ENCODE assay signal across 19 mouse cellular contexts in the genomic region with DNA sequence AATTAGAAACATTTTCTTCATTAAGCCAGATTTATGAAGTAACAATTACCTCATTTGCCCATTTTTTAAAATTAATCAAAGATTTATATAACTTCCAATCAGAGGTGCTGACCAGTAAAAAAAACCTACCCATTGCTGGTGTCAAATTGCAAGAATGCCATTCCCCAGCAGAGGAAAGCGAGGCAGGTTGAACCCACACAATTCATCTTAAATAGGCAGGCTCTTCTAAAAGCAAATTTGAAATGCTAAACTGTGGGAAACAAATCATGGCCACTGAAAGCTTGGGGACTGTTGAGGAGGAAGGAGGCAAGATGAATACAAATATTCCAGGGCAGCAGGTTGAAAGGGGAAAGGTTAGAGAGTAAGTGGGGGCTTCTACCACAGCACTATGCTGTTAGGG.
"Had no signal": no experiment of that assay in that cellular context is flagged by ENCODE, and none has a peak within 500 bp of the region (broad histone marks: within the 10 kb centered on the region; RNA-seq: fewer than 3 reads in every experiment).

No protein-coding gene starts in this region.

- H3K9me3 ChIP-seq: lung, embryonic 15.5 days; midbrain, embryonic 10.5 days; midbrain, embryonic 15.5 days; neural tube, embryonic 13.5 days; neural tube, embryonic 15.5 days had no signal

- H3K4me2 ChIP-seq: lung, embryonic 15.5 days; midbrain, embryonic 13.5 days; midbrain, embryonic 15.5 days; neural tube, embryonic 13.5 days; neural tube, embryonic 15.5 days had no signal

- H3K27ac ChIP-seq: lung, embryonic 15.5 days; midbrain, embryonic 10.5 days; midbrain, embryonic 13.5 days; midbrain, embryonic 15.5 days; neural tube, embryonic 13.5 days; neural tube, embryonic 15.5 days had no signal

- H3K4me3 ChIP-seq: lung, embryonic 15.5 days; midbrain, embryonic 10.5 days; midbrain, embryonic 13.5 days; midbrain, embryonic 15.5 days; myocyte; neural tube, embryonic 13.5 days; neural tube, embryonic 15.5 days had no signal

- H3K4me1 ChIP-seq: midbrain, embryonic 13.5 days had no signal

- H3K27me3 ChIP-seq: lung, embryonic 15.5 days; midbrain, embryonic 13.5 days; midbrain, embryonic 15.5 days; neural tube, embryonic 13.5 days; neural tube, embryonic 15.5 days had no signal

- DNase-seq: liver, postnatal 0 days; lung, adult 2 months; lung, postnatal 4 days; retina, postnatal 1 day; right cerebral cortex, adult 18-20 months; right cerebral cortex, postnatal 25 days; right cerebral cortex, postnatal 4 days; spleen, adult 18-20 months; thymus, adult 18-20 months; thymus, postnatal 14 days; thymus, postnatal 36 days had no signal

- ATAC-seq: liver, postnatal 0 days; lung, postnatal 0 days; midbrain, embryonic 13.5 days; midbrain, embryonic 15.5 days had no signal

- H3K9ac ChIP-seq: liver, postnatal 0 days; lung, embryonic 15.5 days; midbrain, embryonic 13.5 days; midbrain, embryonic 15.5 days; neural tube, embryonic 13.5 days; neural tube, embryonic 15.5 days had no signal

- H3K36me3 ChIP-seq: lung, embryonic 15.5 days; midbrain, embryonic 10.5 days; midbrain, embryonic 13.5 days; midbrain, embryonic 15.5 days; neural tube, embryonic 13.5 days; neural tube, embryonic 15.5 days had no signal
